Mouse (Mus musculus) ES-E14 (cell line): ENCODE data around the gene Cldn11.
"Not testable (repeated sequence)": the region's sequence is repeated elsewhere in the genome, so short reads cannot be mapped to it uniquely, and the experiment has no call there.

Source experiments
- MAFK ChIP-seq: IDR thresholded peaks from 2 replicates; pipeline ENCODE4 v1.6.1; 2014; ENCODE audit warnings: mild to moderate bottlenecking, low read depth, low read length, inconsistent platforms; ENCODE audit not compliant: insufficient read depth
- ZC3H11A ChIP-seq: IDR thresholded peaks from 2 replicates; pipeline ENCODE4 v1.6.1; 2012; ENCODE audit warnings: low read depth, mild to moderate bottlenecking, inconsistent platforms, low read length, borderline replicate concordance

DNA sequence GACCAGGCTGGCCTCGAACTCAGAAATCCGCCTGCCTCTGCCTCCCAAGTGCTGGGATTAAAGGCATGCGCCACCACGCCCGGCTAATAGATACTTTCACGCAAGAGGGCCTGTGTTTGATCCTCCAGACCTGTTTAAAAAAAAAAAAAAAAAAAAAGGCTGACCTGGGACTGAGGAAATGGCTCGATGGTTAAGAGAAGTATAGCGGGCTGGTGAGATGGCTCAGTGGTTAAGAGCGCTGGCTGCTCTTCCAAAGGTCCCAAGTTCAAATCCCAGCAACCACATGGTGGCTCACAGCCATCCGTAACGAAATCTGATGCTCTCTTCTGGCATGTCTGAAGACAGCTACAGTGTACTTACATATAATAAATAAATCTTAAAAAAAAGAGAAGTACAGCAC, 4.5 kb upstream of the Cldn11 start:
- not testable (repeated sequence) for TF ChIP-seq MAFK, ZC3H11A
